Mouse (Mus musculus) ES-Bruce4 (cell line): ENCODE results near the gene Clstn2. TPM values are rescaled to one million over a fixed set of nuclear protein-coding genes. Genes with fewer than 3 reads are reported as not detected.

Experiments
- H3K27ac ChIP-seq: 2 replicates; pipeline ENCODE4 v1.5.1; 2012; ENCODE audit warnings: low read length, inconsistent platforms; ENCODE audit not compliant: insufficient read depth
- H3K27me3 ChIP-seq: 2 replicates; pipeline ENCODE4 v1.6.1; 2012; ENCODE audit warnings: mild to moderate bottlenecking, low read length, inconsistent platforms; ENCODE audit not compliant: control insufficient read depth, poor library complexity, insufficient read depth, severe bottlenecking
- H3K36me3 ChIP-seq: 2 replicates; pipeline ENCODE4 v1.6.1; 2012; ENCODE audit warnings: inconsistent platforms, mild to moderate bottlenecking, low read length, moderate library complexity; ENCODE audit not compliant: control insufficient read depth, poor library complexity, insufficient read depth, severe bottlenecking
- H3K4me1 ChIP-seq: one replicate; pipeline ENCODE4 v1.8.1; 2011; ENCODE audit warnings: low read length; ENCODE audit not compliant: control insufficient read depth, insufficient read depth
- H3K4me3 ChIP-seq: 2 replicates; pipeline ENCODE4 v1.5.1; 2011; ENCODE audit warnings: low read depth, mild to moderate bottlenecking, low read length
- H3K9ac ChIP-seq: 2 replicates; pipeline ENCODE4 v1.6.1; 2012; ENCODE audit warnings: low read depth, mild to moderate bottlenecking, inconsistent platforms; ENCODE audit not compliant: poor library complexity, severe bottlenecking
- H3K9me3 ChIP-seq: replicated peaks from 2 replicates; pipeline ENCODE4 v1.6.1; 2012; ENCODE audit warnings: mild to moderate bottlenecking, low read length, inconsistent platforms; ENCODE audit not compliant: control insufficient read depth, poor library complexity, insufficient read depth, severe bottlenecking
- CTCF ChIP-seq: IDR thresholded peaks from one replicate; pipeline ENCODE4 v1.8.1; 2011; ENCODE audit warnings: low read depth, low read length
- EP300 ChIP-seq: IDR thresholded peaks from 2 replicates; pipeline ENCODE4 v1.6.1; 2011; ENCODE audit warnings: low read depth, low read length; ENCODE audit not compliant: insufficient read depth
- POLR2A ChIP-seq: IDR thresholded peaks from one replicate; pipeline ENCODE4 v1.8.1; 2011; ENCODE audit warnings: low read length; ENCODE audit not compliant: insufficient read depth
- polyA plus RNA-seq: library from polyadenylated mRNA; stranded (reverse); fragments of >200 nt; gene quantifications from 2 replicates; pipeline ENCODE4 v1.2.4, GENCODE M21; 2011; ENCODE audit warnings: low read depth; ENCODE audit not compliant: missing spikeins, insufficient read depth, insufficient read length

The Clstn2 gene
- polyA plus RNA-seq, 1 experiment: not detected

DNA sequence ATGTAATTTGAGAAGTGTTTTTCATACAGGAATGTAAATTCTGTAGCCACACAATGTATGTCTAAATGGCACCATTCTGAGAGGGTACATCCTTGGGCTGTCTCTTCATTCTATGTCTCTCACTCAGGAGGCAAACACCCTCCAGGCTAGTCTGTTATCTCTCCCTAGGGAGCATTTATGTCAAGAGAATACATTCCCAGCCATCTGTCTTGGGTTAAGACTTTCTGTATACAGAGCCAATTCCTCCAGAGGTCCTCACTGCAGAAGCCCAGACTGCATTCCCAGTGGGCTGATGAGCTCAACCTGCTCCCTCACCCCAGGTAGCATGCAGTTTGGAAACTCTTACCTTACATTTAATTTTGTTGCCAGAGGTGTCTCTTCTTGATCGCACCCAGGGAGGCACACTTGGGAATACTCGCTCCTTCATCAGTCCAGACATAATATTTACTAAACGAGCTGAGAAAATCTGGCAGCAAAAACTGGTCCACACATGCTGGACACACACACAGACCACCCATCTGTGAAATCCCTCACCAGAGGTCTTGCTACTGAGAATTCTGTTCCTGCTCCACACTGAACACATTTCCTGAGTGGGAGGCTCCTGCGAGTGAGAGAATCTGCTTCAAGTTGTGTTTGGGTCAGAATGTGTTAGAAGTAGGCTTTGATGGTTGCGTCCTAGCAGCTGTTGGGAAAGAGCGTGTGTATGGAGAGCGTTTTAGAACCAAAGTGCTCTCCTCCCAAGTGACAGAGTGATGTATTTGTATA, 592.9 kb downstream of the Clstn2 start:
- no peak overlapping the region for H3K27ac ChIP-seq
- no peaks in the 10 kb centered on the region for H3K27me3 ChIP-seq
- H3K36me3 ChIP-seq: no peaks in the 10 kb centered on the region
- H3K4me1 ChIP-seq: no peaks in the 10 kb centered on the region
- TF ChIP-seq EP300 (no peak), POLR2A (no peak), CTCF (no peak)
- H3K9ac ChIP-seq: no peak overlapping the region
- H3K4me3 ChIP-seq: no peak overlapping the region
- no peaks in the 10 kb centered on the region for H3K9me3 ChIP-seq

DNA sequence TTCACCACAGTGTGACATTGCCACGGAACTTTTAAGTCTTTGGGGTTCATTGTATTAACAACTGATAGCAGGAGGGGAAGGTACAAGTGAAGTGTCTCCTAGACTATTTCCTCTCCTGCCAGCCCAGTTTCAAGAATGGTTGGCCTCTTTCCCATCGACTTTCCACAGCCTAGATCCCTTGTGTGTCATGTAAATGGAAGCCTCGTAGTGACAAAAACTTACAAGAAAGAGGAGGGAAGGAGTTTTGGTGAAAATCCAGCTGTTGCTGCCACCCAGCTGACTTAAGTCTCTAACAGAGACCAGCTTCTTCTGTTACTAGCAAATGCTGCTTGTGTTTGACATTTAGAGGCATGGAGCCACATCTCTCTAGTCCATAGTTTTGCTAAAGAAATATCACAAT, 598.3 kb downstream of the Clstn2 start:
- H3K4me1 ChIP-seq: no peaks in the 10 kb centered on the region
- H3K4me3 ChIP-seq: no peak overlapping the region
- no peaks in the 10 kb centered on the region for H3K9me3 ChIP-seq
- no peak overlapping the region for H3K27ac ChIP-seq
- TF ChIP-seq POLR2A (no peak), CTCF (no peak), EP300 (no peak)
- no peaks in the 10 kb centered on the region for H3K27me3 ChIP-seq
- no peaks in the 10 kb centered on the region for H3K36me3 ChIP-seq
- H3K9ac ChIP-seq: no peak overlapping the region

- Histone ChIP-seq H3K27me3 (no peaks in the 10 kb centered on the region), H3K9me3 (no peaks in the 10 kb centered on the region), H3K4me1 (no peaks in the 10 kb centered on the region), H3K9ac (no peak overlapping the region), H3K4me3 (no peak overlapping the region), H3K27ac (no peak overlapping the region), H3K36me3 (no peaks in the 10 kb centered on the region)
- TF ChIP-seq POLR2A: no peak
- TF ChIP-seq EP300: no peak
- TF ChIP-seq CTCF: no peak
Observed at GRCm38 (mm10) chr9:97429885-97430449, 603.0 kb downstream of the Clstn2 start.

DNA sequence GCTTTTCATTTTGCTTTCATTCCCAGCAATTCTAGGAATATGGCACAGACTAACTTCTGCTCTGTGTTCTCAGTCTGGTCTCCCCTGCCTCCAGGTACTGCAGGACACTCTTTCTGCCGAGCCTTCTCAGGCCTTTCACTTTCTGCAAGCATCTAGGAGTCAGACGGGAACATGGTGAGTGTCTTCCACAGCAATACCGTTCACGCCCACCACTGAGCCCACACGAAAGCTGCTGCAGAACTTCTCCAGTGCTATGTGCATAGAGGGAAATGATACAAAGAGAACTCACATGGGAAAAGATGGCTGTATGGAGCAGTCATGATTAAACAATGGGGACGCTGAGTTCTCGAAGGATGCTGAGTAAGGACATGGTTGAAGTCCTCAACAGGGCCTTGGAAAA, 604.9 kb downstream of the Clstn2 start:
- Histone ChIP-seq H3K27me3 (no peaks in the 10 kb centered on the region), H3K4me3 (no peak overlapping the region)
- TF ChIP-seq EP300 (no peak), POLR2A (no peak), CTCF (no peak)

DNA sequence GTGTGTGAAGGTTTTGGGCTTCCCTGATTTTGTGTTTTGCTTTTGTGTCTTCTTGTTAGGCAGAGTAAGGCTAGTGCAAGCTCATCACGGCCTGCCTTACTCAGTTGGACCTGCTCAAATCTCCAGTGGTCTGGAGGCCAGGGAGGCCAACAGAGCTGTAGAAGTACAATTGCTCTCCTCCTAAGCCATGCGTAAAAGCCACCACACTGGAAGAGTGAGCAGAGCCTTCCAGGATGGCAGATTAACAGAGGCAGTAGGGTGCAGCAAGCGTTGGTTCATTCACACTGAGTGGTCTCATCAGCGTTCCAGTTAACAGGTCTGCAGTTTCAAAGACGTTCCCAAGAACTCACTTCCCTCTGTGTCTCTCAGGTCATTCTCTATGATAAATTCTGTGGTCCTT, 612.1 kb downstream of the Clstn2 start:
- no peaks in the 10 kb centered on the region for H3K4me1 ChIP-seq
- no peak overlapping the region for H3K4me3 ChIP-seq
- no peak for TF ChIP-seq CTCF
- TF ChIP-seq POLR2A: no peak
- TF ChIP-seq EP300: no peak
- H3K9ac ChIP-seq: no peak overlapping the region
- no peaks in the 10 kb centered on the region for H3K36me3 ChIP-seq
- H3K27ac ChIP-seq: no peak overlapping the region
- H3K9me3 ChIP-seq: no peaks in the 10 kb centered on the region
- H3K27me3 ChIP-seq: no peaks in the 10 kb centered on the region

More for the DNA sequence above, 604.9 kb downstream of the Clstn2 start:
- H3K27ac ChIP-seq: no peak overlapping the region
- no peaks in the 10 kb centered on the region for H3K36me3 ChIP-seq
- no peaks in the 10 kb centered on the region for H3K9me3 ChIP-seq
- no peaks in the 10 kb centered on the region for H3K4me1 ChIP-seq
- no peak overlapping the region for H3K9ac ChIP-seq
